Mouse (Mus musculus) liver, embryonic 14.5 days (tissue): Measurements from ENCODE around the gene As3mt.

Experiments
- CTCF ChIP-seq: IDR thresholded peaks from 2 replicates; pipeline ENCODE4 v1.5.1; 2016; ENCODE audit warnings: antibody characterized with exemption, low read depth, control low read depth
- EP300 ChIP-seq: IDR thresholded peaks from 2 replicates; pipeline ENCODE4 v1.6.1; 2016; ENCODE audit warnings: antibody characterized with exemption, low read depth

- TF ChIP-seq CTCF = no peak
- TF ChIP-seq EP300 = no peak
Observed at GRCm38 (mm10) chr19:46701156-46701555, 6.1 kb upstream of the As3mt start.
